Mouse (Mus musculus) kidney, adult 8-10 months (tissue): ENCODE measurements around the gene Tspan9.

Source experiments
- DNase-seq, 2 experiments: peaks; one replicate each; pipeline ENCODE4 v3.0.0; 2022

The Tspan9 gene

GRCm38 (mm10) chr6:128132581-128132980 lies 10.8 kb downstream of the Tspan9 start:
- DNase-seq: peak in 1 of 2 experiments; percentile 2

GRCm38 (mm10) chr6:128131390-128131789 lies 12.0 kb downstream of the Tspan9 start:
- no peak for DNase-seq

GRCm38 (mm10) chr6:128130686-128131085 lies 12.7 kb downstream of the Tspan9 start:
- no peak for DNase-seq

GRCm38 (mm10) chr6:128129382-128129781 lies 14.0 kb downstream of the Tspan9 start:
- DNase-seq: no peak

GRCm38 (mm10) chr6:128127312-128127711 lies 16.1 kb downstream of the Tspan9 start:
- DNase-seq: no peak

GRCm38 (mm10) chr6:128126876-128127275 lies 16.5 kb downstream of the Tspan9 start:
- DNase-seq: no peak

- peak; percentile 67 to 79 for DNase-seq
Observed at GRCm38 (mm10) chr6:128125464-128125863, 17.9 kb downstream of the Tspan9 start.

GRCm38 (mm10) chr6:128124222-128124971 lies 19.0 kb downstream of the Tspan9 start:
- peak; percentile 61 to 85 for DNase-seq

GRCm38 (mm10) chr6:128122127-128122526 lies 21.3 kb downstream of the Tspan9 start:
- no peak for DNase-seq

- DNase-seq: peak; percentile 50 to 68
Observed at GRCm38 (mm10) chr6:128121691-128122090, 21.7 kb downstream of the Tspan9 start.

- no peak for DNase-seq
Observed at GRCm38 (mm10) chr6:128120806-128121205, 22.6 kb downstream of the Tspan9 start.

GRCm38 (mm10) chr6:128118670-128119230 lies 24.6 kb downstream of the Tspan9 start:
- DNase-seq: peak; percentile 61 to 72

GRCm38 (mm10) chr6:128116836-128117542 lies 26.4 kb downstream of the Tspan9 start:
- DNase-seq: no peak

- DNase-seq: no peak
Observed at GRCm38 (mm10) chr6:128116344-128116743, 27.1 kb downstream of the Tspan9 start.

GRCm38 (mm10) chr6:128115121-128115520 lies 28.3 kb downstream of the Tspan9 start:
- no peak for DNase-seq

- peak in 1 of 2 experiments; percentile 64 for DNase-seq
Observed at GRCm38 (mm10) chr6:128112605-128113004, 30.8 kb downstream of the Tspan9 start.

- no peak for DNase-seq
Observed at GRCm38 (mm10) chr6:128111784-128112183, 31.6 kb downstream of the Tspan9 start.

- peak; percentile 86 to 94 for DNase-seq
Observed at GRCm38 (mm10) chr6:128108324-128109035, 34.9 kb downstream of the Tspan9 start.

- DNase-seq: no peak
Observed at GRCm38 (mm10) chr6:128107698-128108097, 35.7 kb downstream of the Tspan9 start.

GRCm38 (mm10) chr6:128106154-128106553 lies 37.2 kb downstream of the Tspan9 start:
- DNase-seq: peak in 1 of 2 experiments; percentile 56

GRCm38 (mm10) chr6:128104712-128105324 lies 38.6 kb downstream of the Tspan9 start:
- DNase-seq: peak; percentile 72 to 88

- DNase-seq: no peak
Observed at GRCm38 (mm10) chr6:128103874-128104273, 39.5 kb downstream of the Tspan9 start.
